Mouse (Mus musculus) kidney, adult 2 months (tissue): ENCODE results near the gene Slc32a1. TPM values are rescaled to one million over a fixed set of nuclear protein-coding genes. Genes with fewer than 3 reads are reported as not detected.
A peak's percentile ranks its signal among the peaks of the same experiment; 100 is the strongest.

Experiments
- DNase-seq: peaks from one replicate; pipeline ENCODE4 v3.0.0; 2021
- H3K27ac ChIP-seq: fragments of 200-500 bp; 2 replicates; pipeline ENCODE4 v1.5.1; 2012; ENCODE audit warnings: low read depth, low read length, control low read depth, inconsistent platforms; ENCODE audit not compliant: insufficient read depth
- H3K27me3 ChIP-seq: fragments of 200-500 bp; replicated peaks from 2 replicates; pipeline ENCODE4 v1.6.1; 2012; ENCODE audit warnings: mild to moderate bottlenecking, moderate library complexity, low read length, inconsistent platforms; ENCODE audit not compliant: control insufficient read depth, insufficient read depth
- H3K36me3 ChIP-seq: fragments of 200-500 bp; 2 replicates; pipeline ENCODE4 v1.6.1; 2012; ENCODE audit warnings: mild to moderate bottlenecking, moderate library complexity, low read length, inconsistent platforms; ENCODE audit not compliant: control insufficient read depth, insufficient read depth
- H3K4me1 ChIP-seq: fragments of 200-500 bp; 2 replicates; pipeline ENCODE4 v1.6.1; 2011; ENCODE audit warnings: low read length; ENCODE audit not compliant: control insufficient read depth, insufficient read depth
- H3K4me3 ChIP-seq: fragments of 200-500 bp; 2 replicates; pipeline ENCODE4 v1.5.1; 2011; ENCODE audit warnings: mild to moderate bottlenecking, low read depth, low read length, control low read depth; ENCODE audit not compliant: insufficient read depth
- CTCF ChIP-seq: fragments of 200-500 bp; conservative IDR thresholded peaks from 2 replicates; pipeline ENCODE4 v1.5.1; 2011; ENCODE audit warnings: low read depth, mild to moderate bottlenecking, control low read depth, low read length, moderate library complexity, mixed read lengths; ENCODE audit not compliant: insufficient read depth, insufficient read length
- POLR2A ChIP-seq: fragments of 200-500 bp; IDR thresholded peaks from one replicate; pipeline ENCODE4 v1.6.1; 2011; ENCODE audit warnings: low read depth, low read length, control low read depth
- WGBS: fragments of 180-500 bp; shearing (Covaris S2); methylation state at CpG from one replicate; pipeline ENCODE4 v1.1.7; 2018; 5-methylcytosine and 5-hydroxymethylcytosine counted together
- polyA plus RNA-seq: library from polyadenylated mRNA; depleted of rRNA; stranded (reverse); fragments of >200 nt; gene quantifications from 2 replicates; pipeline ENCODE4 v1.2.3, GENCODE M21; 2012

Slc32a1 gene
- polyA plus RNA-seq, 1 experiment: not detected

GRCm38 (mm10) chr2:158612671-158613250 is 2.2 kb downstream of the Slc32a1 start:
- WGBS: 26% methylated on average over 10 of the region's 10 CpGs
- TF ChIP-seq POLR2A (no peak), CTCF (no peak)
- no peaks in the 10 kb centered on the region for H3K36me3 ChIP-seq
- H3K27me3 ChIP-seq: peaks cover 2% of the 10 kb centered on the region
- no peaks in the 10 kb centered on the region for H3K4me1 ChIP-seq
- no peak overlapping the region for H3K4me3 ChIP-seq
- DNase-seq: peak; percentile 31
- no peak overlapping the region for H3K27ac ChIP-seq

GRCm38 (mm10) chr2:158613541-158614417 is 3.2 kb downstream of the Slc32a1 start:
- Histone ChIP-seq H3K4me3 (no peak overlapping the region), H3K4me1 (no peaks in the 10 kb centered on the region), H3K27ac (no peak overlapping the region), H3K27me3 (peaks cover 2% of the 10 kb centered on the region), H3K36me3 (no peaks in the 10 kb centered on the region)
- TF ChIP-seq CTCF (peak; percentile 44), POLR2A (no peak)
- WGBS: 5% methylated on average over 53 of the region's 53 CpGs
- DNase-seq: peak; percentile 27

- DNase-seq: no peak
- TF ChIP-seq CTCF: no peak
- TF ChIP-seq POLR2A: no peak
- H3K4me3 ChIP-seq: no peak overlapping the region
- no peaks in the 10 kb centered on the region for H3K36me3 ChIP-seq
- H3K4me1 ChIP-seq: no peaks in the 10 kb centered on the region
- peaks cover 2% of the 10 kb centered on the region for H3K27me3 ChIP-seq
- WGBS: 2% methylated on average over 47 of the region's 47 CpGs
- H3K27ac ChIP-seq: no peak overlapping the region
These were observed 3.9 kb downstream of the Slc32a1 start for GRCm38 (mm10) chr2:158614418-158614955.

GRCm38 (mm10) chr2:158615161-158615680 is 4.7 kb downstream of the Slc32a1 start:
- peaks cover 2% of the 10 kb centered on the region for H3K27me3 ChIP-seq
- WGBS: 3% methylated on average over 24 of the region's 24 CpGs

GRCm38 (mm10) chr2:158615702-158616101 is 5.1 kb downstream of the Slc32a1 start:
- no peaks in the 10 kb centered on the region; the same call in 1 of the 2 replicates for H3K27me3 ChIP-seq

More at GRCm38 (mm10) chr2:158615161-158615680, 4.7 kb downstream of the Slc32a1 start:
- Histone ChIP-seq H3K4me3 (no peak overlapping the region), H3K36me3 (no peaks in the 10 kb centered on the region), H3K27ac (no peak overlapping the region), H3K4me1 (no peaks in the 10 kb centered on the region)
- TF ChIP-seq CTCF (no peak), POLR2A (no peak)
- no peak for DNase-seq

GRCm38 (mm10) chr2:158616296-158616695 is 5.7 kb downstream of the Slc32a1 start:
- H3K27me3 ChIP-seq: no peaks in the 10 kb centered on the region; the same call in 1 of the 2 replicates
- TF ChIP-seq POLR2A (no peak), CTCF (no peak)
- H3K4me1 ChIP-seq: no peaks in the 10 kb centered on the region
- no peak overlapping the region for H3K27ac ChIP-seq
- no peak for DNase-seq
- H3K4me3 ChIP-seq: no peak overlapping the region
- 3% methylated on average over 12 of the region's 12 CpGs for WGBS
- H3K36me3 ChIP-seq: no peaks in the 10 kb centered on the region

More at GRCm38 (mm10) chr2:158615702-158616101, 5.1 kb downstream of the Slc32a1 start:
- Histone ChIP-seq H3K36me3 (no peaks in the 10 kb centered on the region), H3K4me3 (no peak overlapping the region), H3K27ac (no peak overlapping the region), H3K4me1 (no peaks in the 10 kb centered on the region)
- TF ChIP-seq CTCF: no peak
- TF ChIP-seq POLR2A: no peak
- DNase-seq: no peak
- 7% methylated on average over 13 of the region's 13 CpGs for WGBS

- Histone ChIP-seq H3K27ac (no peak overlapping the region), H3K27me3 (no peaks in the 10 kb centered on the region; the same call in 1 of the 2 replicates), H3K36me3 (no peaks in the 10 kb centered on the region), H3K4me1 (no peaks in the 10 kb centered on the region), H3K4me3 (no peak overlapping the region)
- no peak for DNase-seq
- no peak for TF ChIP-seq CTCF
- TF ChIP-seq POLR2A: no peak
- WGBS: 14% methylated on average over 11 of the region's 11 CpGs
These were observed 6.2 kb downstream of the Slc32a1 start for GRCm38 (mm10) chr2:158616790-158617189.
